27 mouse cellular contexts compared by ENCODE assay signal in the genomic region with DNA sequence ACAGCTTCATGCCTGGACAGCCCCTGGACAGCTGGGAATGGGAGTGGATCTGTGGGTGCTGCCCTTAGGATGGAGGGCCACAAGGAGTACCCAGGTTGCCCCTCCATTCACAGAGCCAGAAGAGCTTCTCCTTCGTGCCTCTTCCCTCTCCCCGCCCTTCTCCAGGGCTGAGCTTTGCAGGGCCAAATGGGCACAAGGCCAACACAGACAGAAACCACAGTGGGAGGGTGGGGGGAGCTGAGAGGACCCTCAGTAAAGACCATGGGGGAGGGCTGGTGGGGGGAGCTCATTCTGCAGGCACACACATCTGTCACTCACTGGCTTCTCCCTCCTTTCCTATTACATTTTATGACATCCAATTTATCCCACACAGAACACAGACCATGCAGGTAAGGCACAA.
A peak's percentile ranks its signal among the peaks of the same experiment; 100 is the strongest.
DNase-seq lines count a peak whose midpoint lies in the region; ATAC-seq and TF ChIP-seq lines count a peak whose summit lies in the region.
"Had no signal": no experiment of that assay in that cellular context is flagged by ENCODE, and none has a peak within 500 bp of the region (broad histone marks: within the 10 kb centered on the region; RNA-seq: fewer than 3 reads in every experiment).

No protein-coding gene starts in this region.

- DNase-seq in hindbrain, embryonic 11.5 days (ENCODE audit: low spot score): no peak
- DNase-seq in lung, adult 2 months: no peak
- DNase-seq in brain, embryonic 14.5 days (ENCODE audit: low read depth): peak; percentile 67
- DNase-seq in gastrocnemius, postnatal 14 days: no peak
- DNase-seq: adrenal gland, postnatal 14 days; cerebellum, adult 11-12 months; cerebellum, adult 9-11 months; embryo, embryonic 11 days; gastrocnemius, postnatal 25 days; heart, adult 11 months; heart, postnatal 36 days; kidney, adult 9 months; kidney, postnatal 10 days; layer of hippocampus, postnatal 36 days; lung, postnatal 10 days; right cerebral cortex, postnatal 25 days had no signal

- H3K9me3 ChIP-seq in hindbrain, embryonic 13.5 days: no peaks in the 10 kb centered on the region
- no peaks in the 10 kb centered on the region for H3K9me3 ChIP-seq in hindbrain, embryonic 11.5 days (ENCODE audit: control insufficient read depth, low read length)
- no peaks in the 10 kb centered on the region for H3K9me3 ChIP-seq in lung, embryonic 15.5 days
- H3K9me3 ChIP-seq in neural tube, embryonic 13.5 days: no peaks in the 10 kb centered on the region
- H3K9me3 ChIP-seq: embryonic facial prominence, embryonic 12.5 days; heart, embryonic 10.5 days; heart, embryonic 15.5 days; limb, embryonic 12.5 days; stomach, embryonic 15.5 days had no signal

- no peak for ATAC-seq in hindbrain, embryonic 13.5 days (ENCODE audit: low FRiP score)
- no peak for ATAC-seq in hindbrain, embryonic 11.5 days (ENCODE audit: low FRiP score)
- peak; percentile 51; the same call in 1 of the 2 replicates for ATAC-seq in lung, embryonic 15.5 days (ENCODE audit: borderline replicate concordance, extremely low read depth, low FRiP score, low TSS enrichment)
- ATAC-seq in neural tube, embryonic 13.5 days (ENCODE audit: low read depth): peak; percentile 32; the same call in 1 of the 2 replicates
- ATAC-seq: CD4-positive, CD25-positive, alpha-beta regulatory T cell, adult 4 months; intestine, postnatal 0 days had no signal

- WGBS in hindbrain, embryonic 13.5 days: 60% methylated on average over 2 of the region's 2 CpGs
- WGBS in hindbrain, embryonic 11.5 days: 72% methylated on average over 2 of the region's 2 CpGs
- WGBS in lung, embryonic 15.5 days: 0% methylated on average over 2 of the region's 2 CpGs
- WGBS in lung, adult 2 months: 48% methylated on average over 2 of the region's 2 CpGs
- 32% methylated on average over 2 of the region's 2 CpGs for WGBS in neural tube, embryonic 13.5 days

- TF ChIP-seq CTCF in lung, adult 2 months (IDR thresholded peaks at IDR 0.05; ENCODE audit: insufficient read depth, low read length): no peak
- no peak for TF ChIP-seq CTCF in brain, embryonic 14.5 days (IDR thresholded peaks at IDR 0.05; ENCODE audit: borderline replicate concordance, extremely low read depth, insufficient read depth, insufficient read length)

- TF ChIP-seq POLR2A in lung, adult 2 months (IDR thresholded peaks at IDR 0.05; ENCODE audit: borderline replicate concordance, extremely low read depth, low read depth, low read length): no peak
- TF ChIP-seq POLR2A in brain, embryonic 14.5 days (IDR thresholded peaks at IDR 0.05; ENCODE audit: borderline replicate concordance, extremely low read depth, insufficient read depth, insufficient read length, poor library complexity, severe bottlenecking): no peak

- no peak overlapping the region for H3K9ac ChIP-seq in hindbrain, embryonic 13.5 days
- no peak overlapping the region for H3K9ac ChIP-seq in hindbrain, embryonic 11.5 days (ENCODE audit: low read depth, low read length)
- H3K9ac ChIP-seq in lung, embryonic 15.5 days: no peak overlapping the region
- peak overlapping the region; percentile 22; the same call in 1 of the 2 replicates for H3K9ac ChIP-seq in neural tube, embryonic 13.5 days
- H3K9ac ChIP-seq: embryonic facial prominence, embryonic 12.5 days; heart, embryonic 15.5 days; limb, embryonic 12.5 days; stomach, embryonic 15.5 days had no signal

- no peaks in the 10 kb centered on the region for H3K27me3 ChIP-seq in hindbrain, embryonic 13.5 days
- H3K27me3 ChIP-seq in hindbrain, embryonic 11.5 days (ENCODE audit: control insufficient read depth, insufficient read depth, low read length): no peaks in the 10 kb centered on the region
- no peaks in the 10 kb centered on the region for H3K27me3 ChIP-seq in lung, embryonic 15.5 days
- H3K27me3 ChIP-seq in neural tube, embryonic 13.5 days: no peaks in the 10 kb centered on the region
- H3K27me3 ChIP-seq: heart, embryonic 15.5 days; stomach, embryonic 15.5 days had no signal

- intact Hi-C loops in gastrocnemius, postnatal 14 days (cut with DNase I; ENCODE audit: low total_unique reads): no loop called here

- H3K4me2 ChIP-seq in hindbrain, embryonic 13.5 days: no peak overlapping the region
- H3K4me2 ChIP-seq in hindbrain, embryonic 11.5 days (replicated peaks; ENCODE audit: low read depth, low read length): no peak overlapping the region
- no peak overlapping the region for H3K4me2 ChIP-seq in lung, embryonic 15.5 days
- no peak overlapping the region for H3K4me2 ChIP-seq in neural tube, embryonic 13.5 days
- H3K4me2 ChIP-seq: embryonic facial prominence, embryonic 12.5 days; heart, embryonic 15.5 days; limb, embryonic 12.5 days; liver, embryonic 11.5 days; stomach, embryonic 15.5 days had no signal

- peak overlapping the region; percentile 3; the same call in 1 of the 2 replicates for H3K27ac ChIP-seq in hindbrain, embryonic 13.5 days
- H3K27ac ChIP-seq in hindbrain, embryonic 11.5 days (ENCODE audit: low read depth, low read length): no peak overlapping the region
- H3K27ac ChIP-seq in lung, embryonic 15.5 days: no peak overlapping the region
- peak overlapping the region; percentile 54 for H3K27ac ChIP-seq in neural tube, embryonic 13.5 days (replicated peaks)
- H3K27ac ChIP-seq: embryonic facial prominence, embryonic 12.5 days; heart, embryonic 10.5 days; heart, embryonic 15.5 days; limb, embryonic 12.5 days; stomach, embryonic 15.5 days had no signal

- H3K4me1 ChIP-seq in hindbrain, embryonic 13.5 days (replicated peaks): peaks cover 29% of the 10 kb centered on the region
- no peaks in the 10 kb centered on the region for H3K4me1 ChIP-seq in hindbrain, embryonic 11.5 days (replicated peaks; ENCODE audit: control insufficient read depth, insufficient read depth, low read length)
- H3K4me1 ChIP-seq in lung, embryonic 15.5 days: peaks cover 17% of the 10 kb centered on the region
- H3K4me1 ChIP-seq in lung, adult 2 months (ENCODE audit: control insufficient read depth, insufficient read depth, low read length): no peaks in the 10 kb centered on the region
- H3K4me1 ChIP-seq in neural tube, embryonic 13.5 days (replicated peaks): peaks cover 30% of the 10 kb centered on the region
- H3K4me1 ChIP-seq: embryonic facial prominence, embryonic 12.5 days; heart, embryonic 10.5 days; heart, embryonic 15.5 days; stomach, embryonic 15.5 days had no signal

- H3K36me3 ChIP-seq in hindbrain, embryonic 13.5 days: no peaks in the 10 kb centered on the region
- H3K36me3 ChIP-seq in hindbrain, embryonic 11.5 days (ENCODE audit: control insufficient read depth, insufficient read depth, low read length): no peaks in the 10 kb centered on the region
- no peaks in the 10 kb centered on the region for H3K36me3 ChIP-seq in lung, embryonic 15.5 days
- H3K36me3 ChIP-seq in neural tube, embryonic 13.5 days: no peaks in the 10 kb centered on the region
- H3K36me3 ChIP-seq: embryonic facial prominence, embryonic 12.5 days; heart, embryonic 10.5 days; heart, embryonic 15.5 days; limb, embryonic 12.5 days; stomach, embryonic 15.5 days had no signal

- H3K4me3 ChIP-seq in hindbrain, embryonic 13.5 days: no peak overlapping the region
- H3K4me3 ChIP-seq in hindbrain, embryonic 11.5 days (ENCODE audit: low read depth, low read length): no peak overlapping the region
- no peak overlapping the region for H3K4me3 ChIP-seq in lung, embryonic 15.5 days
- no peak overlapping the region for H3K4me3 ChIP-seq in lung, adult 2 months (replicated peaks; ENCODE audit: extremely low read depth, low read depth, low read length)
- H3K4me3 ChIP-seq in neural tube, embryonic 13.5 days: no peak overlapping the region
- H3K4me3 ChIP-seq: embryonic facial prominence, embryonic 12.5 days; heart, embryonic 10.5 days; heart, embryonic 15.5 days; limb, embryonic 12.5 days; stomach, embryonic 15.5 days had no signal

Comparison
In these comparisons a context has a peak if more than half of its experiments do, and no peak if none do; other contexts are left out.
1. H3K27ac ChIP-seq: peak in hindbrain, embryonic 13.5 days (single experiment) and neural tube, embryonic 13.5 days (single experiment); none in hindbrain, embryonic 11.5 days (single experiment) and lung, embryonic 15.5 days (single experiment).
2. ATAC-seq: peak in lung, embryonic 15.5 days (single experiment) and neural tube, embryonic 13.5 days (single experiment); none in hindbrain, embryonic 13.5 days (single experiment) and hindbrain, embryonic 11.5 days (single experiment).